In genomic region chr2:165217361-165218149, GRCm38 (mm10) we compare ENCODE assay signal across 16 mouse cellular contexts. TPM values are rescaled to one million over a fixed set of nuclear protein-coding genes. Genes with fewer than 3 reads are reported as not detected.
"Had no signal": no experiment of that assay in that cellular context is flagged by ENCODE, and none has a peak within 500 bp of the region (broad histone marks: within the 10 kb centered on the region; RNA-seq: fewer than 3 reads in every experiment).

No protein-coding gene starts in this region.

- H3K4me3 ChIP-seq: kidney, embryonic 15.5 days; limb, embryonic 12.5 days; liver, embryonic 13.5 days; lung, embryonic 15.5 days; neural tube, embryonic 12.5 days had no signal

- H3K9ac ChIP-seq: kidney, embryonic 15.5 days; limb, embryonic 12.5 days; liver, embryonic 13.5 days; liver, postnatal 0 days; lung, embryonic 15.5 days; neural tube, embryonic 12.5 days had no signal

- DNase-seq: kidney, adult 2 months; kidney, postnatal 14 days; liver; liver, embryonic 13.5 days; liver, postnatal 0 days; lung, postnatal 36 days; midbrain, embryonic 14.5 days; retina, postnatal 1 day; right cerebral cortex, postnatal 25 days; spleen, adult 18-20 months; thymus, adult 18-20 months; thymus, postnatal 14 days had no signal

- H3K36me3 ChIP-seq: kidney, embryonic 15.5 days; limb, embryonic 12.5 days; liver, embryonic 13.5 days; lung, embryonic 15.5 days; neural tube, embryonic 12.5 days had no signal

- H3K9me3 ChIP-seq: kidney, embryonic 15.5 days; limb, embryonic 12.5 days; liver, embryonic 13.5 days; lung, embryonic 15.5 days; neural tube, embryonic 12.5 days had no signal

- H3K4me2 ChIP-seq: kidney, embryonic 15.5 days; limb, embryonic 12.5 days; liver, embryonic 13.5 days; lung, embryonic 15.5 days; neural tube, embryonic 12.5 days had no signal

- ATAC-seq: liver, postnatal 0 days had no signal

- H3K4me1 ChIP-seq: liver, embryonic 13.5 days had no signal

- H3K27ac ChIP-seq: kidney, embryonic 15.5 days; limb, embryonic 12.5 days; liver, embryonic 13.5 days; lung, embryonic 15.5 days; neural tube, embryonic 12.5 days had no signal

RNA-seq across cellular contexts. Expression of gene Cdh22, which starts 17.1 kb away (rescaled TPM):
- polyA plus RNA-seq: liver, embryonic 13.5 days; liver, postnatal 0 days had no signal
